Mouse (Mus musculus): ENCODE measurements around the gene Mcrs1.

GRCm38 (mm10) chr15:99254477-99255005 lies 2.8 kb upstream of the Mcrs1 start:
- TF ChIP-seq POLR2A (IDR thresholded peaks at IDR 0.05; ENCODE audit: borderline replicate concordance, extremely low read depth, low read depth, low read length) (no peak), CTCF (IDR thresholded peaks at IDR 0.05; ENCODE audit: insufficient read depth, low read length) (no peak)

Data from lung, adult 2 months (tissue).